Mouse (Mus musculus): ENCODE measurements around the gene Cdkl3. TPM values are rescaled to one million over a fixed set of nuclear protein-coding genes. Genes with fewer than 3 reads are reported as not detected.

The Cdkl3 gene
- polyA plus RNA-seq, 1 experiment from 2014 or later, result 3.9 TPM

GRCm38 (mm10) chr11:52129621-52130450 is 125.8 kb downstream of the Cdkl3 start:
- H3K79me2 ChIP-seq (ENCODE audit: inconsistent target), result no peaks in the 10 kb centered on the region
- no peak overlapping the region for H3K27ac ChIP-seq
- no peak overlapping the region for H3K4me3 ChIP-seq (ENCODE audit: inconsistent target)
- peaks cover 4% of the 10 kb centered on the region; the same call in 1 of the 2 replicates for H3K36me3 ChIP-seq (ENCODE audit: inconsistent target)
- WGBS (ENCODE audit: missing documents), result 82% methylated on average over 10 of the region's 10 CpGs

- Histone ChIP-seq H3K27ac (no peak overlapping the region), H3K36me3 (ENCODE audit: inconsistent target) (no peaks in the 10 kb centered on the region), H3K4me3 (ENCODE audit: inconsistent target) (no peak overlapping the region), H3K79me2 (ENCODE audit: inconsistent target) (no peaks in the 10 kb centered on the region)
- WGBS (ENCODE audit: missing documents), result 90% methylated on average over 7 of the region's 7 CpGs
These were observed 126.5 kb downstream of the Cdkl3 start for GRCm38 (mm10) chr11:52130451-52131068.

Other genes with a start within 250 kb of the Cdkl3 start
- 10.7 to 11.3 TPM (median 10.9 TPM) in 3 replicates for gene Sec24a, start 240.6 kb upstream of the Cdkl3 start, polyA plus RNA-seq (2018)
- gene Sar1b, start 240.5 kb upstream of the Cdkl3 start, polyA plus RNA-seq (2018), result 56.1 to 92.5 TPM (median 74.9 TPM) in 3 replicates
- gene Jade2, start 146.6 kb upstream of the Cdkl3 start, polyA plus RNA-seq (2018), result 30.8 to 37.9 TPM (median 31.3 TPM) in 3 replicates
- 23.7 to 60.3 TPM (median 39.3 TPM) in 3 replicates for gene Cdkn2aipnl, start 36.6 kb upstream of the Cdkl3 start, polyA plus RNA-seq (2018)
- gene Ube2b, start 3.5 kb upstream of the Cdkl3 start, polyA plus RNA-seq (2018), result 117 to 151 TPM (median 137 TPM) in 3 replicates
- gene Ppp2ca, start 94.5 kb downstream of the Cdkl3 start, polyA plus RNA-seq (2018), result 37.3 to 58.5 TPM (median 57.0 TPM) in 3 replicates
- not detected in 3 replicates for gene Olfr1373, start 141.3 kb downstream of the Cdkl3 start, polyA plus RNA-seq (2018)
- not detected in 3 replicates for gene Olfr1371, start 209.8 kb downstream of the Cdkl3 start, polyA plus RNA-seq (2018)
- gene Skp1a, start 227.8 kb downstream of the Cdkl3 start, polyA plus RNA-seq (2018), result 121 to 172 TPM (median 132 TPM) in 3 replicates

Measured in macrophage (primary cell).